Mouse (Mus musculus): ENCODE measurements around the gene Trit1.

- TF ChIP-seq MAFK (IDR thresholded peaks at IDR 0.05; ENCODE audit: insufficient read depth, low read depth, low read length) (no peak), ZC3H11A (IDR thresholded peaks at IDR 0.05; ENCODE audit: borderline replicate concordance, low read depth, low read length) (no peak), HCFC1 (IDR thresholded peaks at IDR 0.05; ENCODE audit: borderline replicate concordance, insufficient read depth, low read length) (no peak), ZNF384 (IDR thresholded peaks at IDR 0.05; ENCODE audit: low read depth, low read length) (no peak)
Measured at GRCm38 (mm10) chr4:122998537-122999262, 17.7 kb upstream of the Trit1 start.

All from ES-E14 (cell line).